Mouse (Mus musculus) heart, postnatal 4 days (tissue): ENCODE results near the gene Sf3b1. TPM values are rescaled to one million over a fixed set of nuclear protein-coding genes. Genes with fewer than 3 reads are reported as not detected.
"Not testable (repeated sequence)": the region's sequence is repeated elsewhere in the genome, so short reads cannot be mapped to it uniquely, and the experiment has no call there.

Source experiments
- DNase-seq: peaks from one replicate; pipeline ENCODE4 v3.0.0; 2021
- total RNA-seq, 2 experiments: library from RNA; stranded (reverse); gene quantifications; 2 replicates each; pipeline ENCODE4 v1.2.3; 2021

The Sf3b1 gene
- total RNA-seq, 2 experiments from 2014 or later = 130 to 143 TPM

GRCm38 (mm10) chr1:55027966-55028365 is 685 bp upstream of the Sf3b1 start:
- no peak for DNase-seq

- DNase-seq = no peak
These were observed 633 bp downstream of the Sf3b1 start for GRCm38 (mm10) chr1:55026444-55027252.

GRCm38 (mm10) chr1:55025656-55026430 is 1.4 kb downstream of the Sf3b1 start:
- peak; percentile 11 for DNase-seq

- DNase-seq = no peak
These were observed 5.4 kb downstream of the Sf3b1 start for GRCm38 (mm10) chr1:55021907-55022306.

GRCm38 (mm10) chr1:55012513-55012912 is 14.8 kb downstream of the Sf3b1 start:
- DNase-seq = no peak

GRCm38 (mm10) chr1:55008313-55008712 is 19.0 kb downstream of the Sf3b1 start:
- peak; percentile 18 for DNase-seq

GRCm38 (mm10) chr1:54993581-54993980 is 33.7 kb downstream of the Sf3b1 start:
- DNase-seq = no peak

- no peak for DNase-seq
These were observed 41.0 kb downstream of the Sf3b1 start for GRCm38 (mm10) chr1:54986248-54986647.

GRCm38 (mm10) chr1:54985831-54986230 is 41.5 kb downstream of the Sf3b1 start:
- DNase-seq = no peak

- no peak for DNase-seq
These were observed 43.1 kb downstream of the Sf3b1 start for GRCm38 (mm10) chr1:54984154-54984553.

GRCm38 (mm10) chr1:54983339-54983738 is 43.9 kb downstream of the Sf3b1 start:
- DNase-seq = peak; percentile 22

GRCm38 (mm10) chr1:54982636-54983035 is 44.6 kb downstream of the Sf3b1 start:
- no peak for DNase-seq

- peak; percentile 18 for DNase-seq
These were observed 47.9 kb downstream of the Sf3b1 start for GRCm38 (mm10) chr1:54979226-54979984.

GRCm38 (mm10) chr1:54971687-54972404 is 55.4 kb downstream of the Sf3b1 start:
- no peak for DNase-seq

- no peak for DNase-seq
These were observed 60.4 kb downstream of the Sf3b1 start for GRCm38 (mm10) chr1:54966858-54967257.

- DNase-seq = no peak
These were observed 61.9 kb downstream of the Sf3b1 start for GRCm38 (mm10) chr1:54965159-54965995.

GRCm38 (mm10) chr1:54961724-54962123 is 65.6 kb downstream of the Sf3b1 start:
- DNase-seq = no peak

- DNase-seq = no peak
These were observed 66.6 kb downstream of the Sf3b1 start for GRCm38 (mm10) chr1:54960613-54961165.

- no peak for DNase-seq
These were observed 68.8 kb downstream of the Sf3b1 start for GRCm38 (mm10) chr1:54958525-54958924.

GRCm38 (mm10) chr1:54956995-54957394 is 70.3 kb downstream of the Sf3b1 start:
- DNase-seq = not testable (repeated sequence)

- no peak for DNase-seq
These were observed 72.4 kb downstream of the Sf3b1 start for GRCm38 (mm10) chr1:54954856-54955255.
